Mouse (Mus musculus) layer of hippocampus, postnatal 36 days (tissue): ENCODE measurements at regions not wholly inside any gene's neighbourhood (a gene's known extent, or its start where the extent isn't known, plus 50 kb on each side); places are given as distances from the start of the nearest gene placed in this dataset.

Source experiments
- DNase-seq, 2 experiments: peaks; one replicate each; pipeline ENCODE4 v3.0.0; 2022

GRCm38 (mm10) chr6:93011906-93012305 lies 68.6 kb upstream of the Adamts9 start:
- DNase-seq: no peak

- DNase-seq: no peak
These were observed 61.4 kb upstream of the Adamts9 start for GRCm38 (mm10) chr6:93004587-93005240.

DNA sequence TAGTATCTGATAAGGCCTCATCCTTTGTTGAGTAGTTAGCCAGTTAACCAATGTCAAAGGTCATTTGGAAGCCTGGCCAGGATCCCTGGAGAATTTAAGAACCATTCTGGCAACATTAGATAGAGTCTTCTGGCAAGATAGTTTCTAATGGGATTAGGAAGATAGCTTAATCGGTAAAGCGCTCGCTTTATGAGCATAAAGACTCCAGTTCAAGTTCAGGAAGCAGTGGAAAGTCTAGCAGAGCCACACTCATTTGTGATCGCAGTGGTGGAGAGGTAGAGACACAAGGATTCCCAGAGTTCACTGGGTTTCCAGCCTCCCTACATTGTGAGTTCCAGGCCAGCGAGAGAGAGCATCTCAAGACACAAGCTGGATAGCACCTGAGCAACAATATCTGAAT lies 60.5 kb upstream of the Adamts9 start:
- DNase-seq: no peak

DNA sequence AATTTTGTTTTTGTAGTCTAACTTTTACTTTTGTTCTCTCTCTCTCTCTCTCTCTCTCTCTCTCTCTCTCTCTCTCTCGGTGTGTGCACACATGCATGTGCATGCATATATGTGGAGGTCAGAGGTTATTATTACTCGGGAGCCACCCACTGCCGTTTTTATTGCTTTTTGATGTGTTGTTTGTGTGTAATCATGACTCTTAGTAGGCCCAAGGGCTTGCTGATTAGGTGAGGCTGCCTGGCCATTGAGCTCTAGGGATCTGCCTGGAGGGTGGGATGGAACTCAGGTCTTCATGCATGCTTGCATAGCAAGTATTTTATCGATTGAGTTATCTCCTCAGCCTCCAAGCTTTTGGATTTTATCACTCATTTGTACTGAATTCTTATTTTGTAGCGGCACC lies 50.4 kb upstream of the Adamts9 start:
- DNase-seq: no peak
